Mouse (Mus musculus) 416B (cell line): Measurements from ENCODE around the gene Cfap97.

Experiments
- DNase-seq: peaks from one replicate; pipeline ENCODE4 v3.0.0; 2011; ENCODE audit warnings: low read depth

Gene Cfap97

DNA sequence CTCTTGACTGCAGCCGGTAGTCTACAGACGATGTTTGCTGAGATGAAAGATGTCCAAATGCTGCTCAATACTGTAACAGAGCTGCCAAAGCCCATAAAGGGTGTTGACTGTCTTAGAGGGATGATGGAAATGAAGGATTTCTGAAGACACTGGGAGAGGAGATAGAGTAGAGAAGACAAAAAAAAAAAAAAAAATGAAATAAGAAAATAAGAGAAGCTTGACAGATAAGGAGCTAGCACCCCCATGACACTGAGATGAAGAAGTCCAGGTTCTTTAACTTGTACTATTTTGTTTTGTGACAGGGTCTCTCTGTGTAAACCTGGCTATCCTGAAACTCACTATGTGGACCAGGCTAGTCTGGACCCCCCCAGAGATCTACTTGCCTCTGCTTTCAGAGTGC lies 1.5 kb downstream of the Cfap97 start:
- no peak for DNase-seq

GRCm38 (mm10) chr8:46162953-46163869 lies 11.6 kb downstream of the Cfap97 start:
- DNase-seq, result peak; percentile 92

- DNase-seq, result peak; percentile 24
Observed at GRCm38 (mm10) chr8:46163870-46164190, 12.3 kb downstream of the Cfap97 start.

- no peak for DNase-seq
Observed at GRCm38 (mm10) chr8:46173651-46174050, 22.1 kb downstream of the Cfap97 start.

DNA sequence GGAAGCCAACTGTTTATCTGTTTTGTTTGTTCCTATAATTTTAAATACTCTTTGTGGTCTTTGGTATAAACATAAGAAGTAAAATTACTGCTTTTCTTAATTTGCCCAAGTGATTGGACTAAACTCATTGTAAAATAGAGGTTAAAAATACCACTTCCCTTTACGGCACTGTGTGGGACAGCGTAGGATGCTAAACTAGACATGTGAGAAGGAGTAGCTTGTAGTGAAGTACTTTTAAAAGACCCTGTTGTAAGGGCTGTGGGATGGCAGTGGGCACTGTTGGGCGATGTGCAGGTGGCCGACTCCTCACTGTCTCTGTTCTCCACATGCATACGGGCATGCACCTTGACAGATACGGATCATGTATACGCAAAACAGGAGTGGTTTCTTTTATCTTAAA lies 28.6 kb downstream of the Cfap97 start:
- no peak for DNase-seq

DNA sequence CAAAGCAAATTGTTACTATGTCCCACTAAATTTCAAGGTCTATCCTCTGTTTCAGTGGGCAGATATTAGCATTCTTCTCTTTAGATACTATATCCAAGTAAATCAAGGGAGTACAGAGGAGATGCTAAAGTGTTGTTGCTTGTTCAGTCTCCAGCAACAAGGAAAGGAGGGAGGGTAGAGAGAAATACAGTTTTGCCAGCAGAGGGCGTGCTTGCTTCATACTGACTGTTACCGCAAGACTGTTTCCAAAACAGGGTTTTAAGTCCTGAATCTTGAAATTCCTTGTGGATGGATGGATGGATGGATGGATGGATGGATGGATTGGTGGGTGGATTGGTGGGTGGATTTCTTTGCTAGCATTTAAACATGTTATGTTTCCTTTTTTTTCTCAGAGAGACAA lies 33.8 kb downstream of the Cfap97 start:
- DNase-seq, result peak; percentile 80

GRCm38 (mm10) chr8:46193100-46193499 lies 41.5 kb downstream of the Cfap97 start:
- DNase-seq, result no peak

DNA sequence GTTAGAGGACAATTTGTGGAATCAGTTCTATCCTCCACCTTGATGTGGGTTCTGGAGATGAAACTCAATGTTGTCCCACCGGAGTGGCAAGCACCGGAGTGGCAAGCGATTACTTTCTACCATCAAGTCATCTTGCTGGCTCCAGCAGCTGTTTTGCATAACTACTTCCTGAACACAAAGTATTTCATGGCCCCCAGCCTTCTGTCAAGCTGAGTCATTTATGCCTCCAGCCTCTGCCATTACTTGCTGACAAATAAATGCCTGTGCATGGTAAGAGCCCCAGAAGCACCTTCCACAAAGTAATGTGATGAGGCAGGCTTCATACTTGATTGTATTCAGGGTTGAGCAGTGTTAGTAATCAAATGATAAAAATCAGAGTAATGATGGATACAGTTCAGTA lies 45.3 kb downstream of the Cfap97 start:
- DNase-seq, result peak; percentile 55

GRCm38 (mm10) chr8:46197673-46198072 lies 46.1 kb downstream of the Cfap97 start:
- no peak for DNase-seq

DNA sequence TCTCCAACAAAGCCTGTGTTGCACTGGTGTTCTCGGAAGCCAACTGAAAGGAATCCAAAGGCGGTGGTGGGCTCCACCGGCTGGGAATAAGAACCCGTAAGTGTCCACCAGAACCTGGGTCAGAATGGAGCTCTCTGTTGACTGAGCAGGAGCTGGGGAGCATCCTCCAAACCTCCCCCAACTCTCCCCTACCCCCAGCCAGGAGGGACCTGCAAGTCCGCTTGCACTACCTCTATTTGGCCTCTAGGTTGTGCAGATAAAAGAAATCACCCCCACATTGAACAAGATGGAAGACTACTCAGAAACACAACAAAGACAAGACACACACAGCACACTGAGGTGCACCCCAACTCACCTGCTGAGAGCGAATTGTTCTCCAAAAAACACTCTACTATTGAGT lies 50.8 kb downstream of the Cfap97 start:
- no peak for DNase-seq

GRCm38 (mm10) chr8:46204301-46204700 lies 52.7 kb downstream of the Cfap97 start:
- DNase-seq, result peak; percentile 13

GRCm38 (mm10) chr8:46204974-46205640 lies 53.5 kb downstream of the Cfap97 start:
- no peak for DNase-seq

GRCm38 (mm10) chr8:46206107-46206506 lies 54.5 kb downstream of the Cfap97 start:
- no peak for DNase-seq

DNA sequence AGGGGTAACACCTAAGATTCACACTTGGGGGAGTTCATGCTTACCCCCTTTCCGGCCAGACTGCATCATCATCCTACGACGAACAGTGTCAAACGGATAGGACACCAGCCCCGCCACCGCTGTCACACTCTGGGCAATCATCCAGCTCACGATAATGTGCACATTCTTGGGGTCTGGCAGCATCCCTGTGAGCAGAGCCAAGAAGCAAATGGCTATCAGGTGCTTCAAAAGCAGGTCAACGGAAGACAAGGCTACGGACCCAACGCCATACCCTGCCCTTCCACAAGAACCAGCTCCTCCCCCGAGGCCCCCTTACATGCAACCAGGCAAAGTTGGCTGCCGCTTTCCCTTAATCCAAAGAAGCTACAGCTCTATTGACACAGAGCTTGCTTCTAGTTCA lies 56.8 kb downstream of the Cfap97 start:
- DNase-seq, result no peak

DNA sequence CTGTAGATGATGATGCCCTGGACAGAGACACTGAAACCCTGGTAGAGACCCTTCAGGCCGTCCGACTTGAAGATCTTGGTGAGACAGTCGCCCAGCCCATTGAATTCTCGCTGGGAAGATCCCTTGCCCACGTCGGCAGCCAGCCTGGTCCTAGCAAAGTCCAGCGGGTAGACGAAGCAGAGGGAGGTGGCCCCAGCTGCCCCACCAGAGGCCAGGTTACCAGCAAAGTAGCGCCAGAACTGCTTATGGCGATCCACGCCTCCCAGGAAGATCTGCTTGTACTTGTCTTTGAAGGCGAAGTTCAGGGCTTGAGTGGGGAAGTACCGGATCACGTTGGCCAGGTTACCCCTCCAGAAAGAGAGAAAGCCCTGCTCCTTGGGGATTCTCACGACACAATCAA lies 57.5 kb downstream of the Cfap97 start:
- no peak for DNase-seq

GRCm38 (mm10) chr8:46210404-46211315 lies 59.1 kb downstream of the Cfap97 start, which contains the start of gene Slc25a4:
Gene Slc25a4 (minus strand): TSS chr8:46211284.
- DNase-seq, result peak; percentile 92

- DNase-seq, result no peak
Observed at GRCm38 (mm10) chr8:46211611-46212071, 60.1 kb downstream of the Cfap97 start.

DNA sequence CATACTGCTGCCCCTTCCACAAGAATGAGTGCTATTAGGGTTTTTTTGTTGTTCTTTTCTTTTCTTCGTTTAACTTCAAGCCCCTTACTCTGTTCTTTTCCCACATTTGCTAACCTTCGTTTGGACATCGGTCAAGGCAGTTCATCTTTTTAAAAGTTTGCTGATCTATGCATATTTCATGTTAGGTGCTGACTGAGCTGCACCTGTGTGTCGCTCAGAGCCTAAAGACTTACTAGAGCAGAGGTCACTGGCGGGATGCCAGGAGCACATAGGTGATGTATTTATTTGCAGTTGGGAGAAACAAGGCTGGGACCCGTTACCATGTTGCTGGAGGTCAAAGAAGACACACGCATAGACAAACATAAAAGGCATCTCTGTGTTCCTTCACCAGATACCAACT lies 60.6 kb downstream of the Cfap97 start:
- DNase-seq, result no peak

DNA sequence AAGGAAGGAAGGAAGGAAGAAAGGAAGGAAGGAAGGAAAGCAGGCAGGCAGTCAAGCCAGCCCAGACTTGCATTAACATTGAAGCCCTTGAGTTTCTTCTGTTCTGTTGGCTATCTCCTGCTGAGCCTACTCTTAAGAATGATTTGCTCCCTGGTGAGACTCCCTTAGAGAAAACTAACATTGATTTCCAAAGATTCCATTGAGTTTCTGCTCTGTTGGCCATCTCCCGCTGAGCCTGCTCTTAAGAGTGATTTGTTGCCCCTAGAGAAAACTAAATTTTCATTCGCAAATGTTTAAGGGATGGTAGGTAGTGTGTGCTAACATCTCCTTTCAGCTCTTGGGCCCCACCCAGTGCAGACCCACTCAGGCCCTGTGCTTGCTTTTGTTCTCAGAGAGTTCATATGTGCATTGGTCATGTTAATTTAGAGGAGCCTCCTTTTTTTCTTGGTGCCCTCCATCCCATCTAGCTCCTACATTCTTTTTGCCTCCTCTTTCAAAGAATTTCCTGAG lies 62.5 kb downstream of the Cfap97 start:
- no peak for DNase-seq

DNA sequence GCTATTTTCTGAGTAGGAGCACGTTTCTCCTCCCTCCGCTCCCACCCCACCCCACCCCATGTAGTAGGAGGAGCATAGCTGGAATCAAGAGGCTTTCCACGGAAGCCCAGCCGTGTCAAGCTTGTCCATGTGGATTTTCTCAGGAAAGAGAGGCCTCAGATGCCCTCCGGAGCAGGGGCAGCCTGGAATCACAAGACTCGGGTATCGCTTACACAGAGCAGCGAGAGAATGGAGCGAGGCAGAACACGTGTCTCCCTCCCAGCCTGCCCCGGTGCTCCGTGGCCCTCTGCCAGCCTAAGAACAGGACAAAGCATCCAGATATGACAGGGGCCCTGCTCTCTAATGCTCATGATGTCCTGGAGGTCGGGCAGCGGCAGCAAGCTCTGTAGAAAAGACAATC lies 65.3 kb downstream of the Cfap97 start:
- DNase-seq, result no peak

DNA sequence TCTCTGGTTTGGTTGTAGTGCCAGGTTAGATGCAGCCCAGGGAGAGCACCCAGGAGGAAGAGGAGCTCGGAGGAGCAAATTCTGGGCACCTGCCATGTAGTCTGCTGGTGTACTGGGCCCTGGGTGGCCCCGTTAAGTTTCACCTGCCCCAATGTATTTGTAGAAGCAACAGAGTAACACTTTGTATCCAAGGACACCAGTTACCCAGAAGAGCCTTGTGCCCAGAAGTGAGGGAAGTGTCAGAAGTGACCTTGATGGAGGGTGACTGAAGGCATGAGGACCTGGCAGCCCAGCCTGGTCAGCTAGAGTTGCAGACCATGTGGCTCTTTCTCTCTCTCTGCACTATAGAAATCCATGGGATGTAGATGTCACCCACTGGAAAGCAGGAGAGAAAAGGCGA lies 69.0 kb downstream of the Cfap97 start:
- no peak for DNase-seq

GRCm38 (mm10) chr8:46225501-46225900 lies 73.9 kb downstream of the Cfap97 start:
- no peak for DNase-seq
